Mouse (Mus musculus) layer of hippocampus, postnatal 14 days (tissue): ENCODE results near the gene Pih1d2. TPM values are rescaled to one million over a fixed set of nuclear protein-coding genes. Genes with fewer than 3 reads are reported as not detected.

Source experiments
- DNase-seq, 2 experiments: peaks; one replicate each; pipeline ENCODE4 v3.0.0; 2021 to 2022; ENCODE audit warnings: low spot score in 2 of 2, mixed read lengths in 1 of 2
- long read RNA-seq, 2 experiments: library from polyadenylated mRNA; stranded (forward); transcript quantifications; one replicate each; pipeline ENCODE4 v2.0.0; 2021
- total RNA-seq, 2 experiments: library from RNA; stranded (reverse); gene quantifications; 2 replicates each; pipeline ENCODE4 v1.2.3; 2021

Pih1d2 gene
- 1 to 10 TPM; 2.7 to 3.6 TPM for total RNA-seq
- long read RNA-seq, experiment 1 = 0 reads
- long read RNA-seq, experiment 2, partial matches to known transcripts = 0 of 3 reads
- long read RNA-seq, experiment 2, other reads (novel, unspliced or antisense) = 1 of 3 reads

- DNase-seq = peak; percentile 94 to 95
Observed at GRCm38 (mm10) chr9:50616766-50617603, at the start of gene Pih1d2, which contains the start of gene Nkapd1. Pih1d2 (plus strand) TSS chr9:50617321. Nkapd1 (minus strand) TSS chr9:50617464.

GRCm38 (mm10) chr9:50567372-50567771 lies 49.7 kb upstream of the Pih1d2 start:
- DNase-seq = no peak

DNA sequence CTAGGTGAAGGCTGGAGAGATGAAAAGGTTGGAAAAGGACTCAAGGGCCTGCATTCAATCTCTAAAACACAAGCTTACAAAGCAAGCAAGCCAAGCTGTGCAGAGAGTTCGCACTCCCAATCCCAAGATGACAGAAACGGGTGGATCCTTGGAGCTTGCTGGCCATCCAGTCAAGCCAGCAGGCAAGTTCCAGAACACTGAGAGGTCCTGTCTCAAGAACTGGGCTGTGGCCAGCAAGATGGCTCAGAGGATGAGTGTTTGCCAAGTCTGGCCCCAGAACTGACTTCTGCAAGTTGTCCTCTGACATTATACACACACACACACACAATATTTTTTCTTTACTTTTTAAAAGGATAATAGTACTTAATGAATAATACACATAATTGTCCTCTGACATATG lies 49.2 kb upstream of the Pih1d2 start:
- DNase-seq = no peak

DNA sequence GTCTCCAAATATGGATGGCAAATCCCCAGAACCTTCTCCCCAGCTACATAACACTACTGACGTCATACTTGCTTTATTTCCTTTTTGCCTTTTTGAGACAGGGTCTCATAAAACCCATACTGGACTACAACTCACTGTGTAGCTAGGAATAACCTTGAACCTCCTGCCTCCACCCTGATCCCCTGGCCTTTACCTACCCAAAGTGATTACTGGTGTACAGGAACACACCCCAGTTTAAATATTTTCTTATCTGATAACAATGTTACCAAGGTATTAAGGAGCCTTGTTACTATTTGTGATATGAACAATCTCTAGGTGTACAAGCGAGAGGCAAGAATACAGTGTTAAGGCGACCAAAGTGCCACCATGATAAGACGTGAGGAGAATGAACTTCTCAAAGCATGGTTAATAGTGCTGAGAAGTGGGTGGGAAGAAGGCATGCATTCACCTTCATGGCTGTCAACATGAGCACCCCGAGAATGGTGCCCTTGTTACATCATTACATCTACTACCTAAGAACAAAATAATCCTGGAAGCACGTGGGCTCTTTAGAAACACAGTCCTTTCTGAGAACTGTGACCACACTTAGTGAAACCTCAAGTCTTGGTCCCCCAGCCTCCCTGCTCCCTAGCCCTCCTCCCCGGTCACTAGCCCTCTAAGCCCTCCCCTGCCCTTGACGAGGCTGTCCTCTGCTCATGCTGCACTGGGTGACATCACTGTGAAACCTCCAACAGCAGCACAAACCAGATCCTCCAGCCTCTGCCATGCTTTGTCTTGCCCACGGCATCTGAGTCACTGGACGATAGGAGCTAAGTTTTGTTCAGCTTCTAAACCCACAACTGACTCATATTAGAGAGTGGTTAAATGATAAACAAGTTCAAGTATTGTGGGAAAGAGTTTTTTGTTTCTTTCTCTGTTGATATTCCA lies 47.3 kb upstream of the Pih1d2 start:
- DNase-seq = no peak

GRCm38 (mm10) chr9:50580370-50580769 lies 36.8 kb upstream of the Pih1d2 start:
- no peak for DNase-seq

- DNase-seq = no peak
Observed at GRCm38 (mm10) chr9:50585145-50585818, 31.8 kb upstream of the Pih1d2 start.

- DNase-seq = no peak
Observed at GRCm38 (mm10) chr9:50586955-50587354, 30.2 kb upstream of the Pih1d2 start.

DNA sequence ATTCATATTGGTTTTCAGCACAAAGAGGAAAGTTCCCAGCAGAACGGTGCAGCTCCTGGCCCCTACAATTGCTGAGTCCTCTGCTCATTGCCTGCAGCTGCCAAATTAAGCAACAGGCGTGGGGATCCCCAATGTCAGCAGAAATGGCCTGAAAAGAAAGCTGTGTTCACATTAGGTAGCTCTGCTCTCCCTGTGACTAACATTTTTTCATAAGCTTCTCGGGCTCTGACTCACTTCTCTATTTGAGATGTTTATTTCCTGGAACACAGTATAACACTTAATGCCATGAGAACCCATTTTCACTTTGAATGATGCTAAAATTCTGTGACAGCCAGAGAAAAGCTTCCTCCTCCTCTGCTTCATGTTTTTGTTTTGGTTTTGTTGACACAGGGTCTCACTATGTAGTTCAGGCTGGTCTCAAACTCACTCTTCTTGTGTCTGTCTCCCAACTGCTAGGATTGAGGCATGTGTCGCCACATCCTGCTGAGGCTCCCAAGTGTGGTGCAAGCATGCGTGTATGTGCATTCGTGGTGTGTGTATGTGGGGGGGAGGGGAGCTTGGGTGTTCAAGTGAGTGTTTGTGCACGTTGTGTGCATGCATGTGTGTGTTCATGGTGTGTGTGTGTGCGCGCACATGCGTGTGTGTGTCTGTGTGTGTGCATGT lies 26.1 kb upstream of the Pih1d2 start:
- no peak for DNase-seq

DNA sequence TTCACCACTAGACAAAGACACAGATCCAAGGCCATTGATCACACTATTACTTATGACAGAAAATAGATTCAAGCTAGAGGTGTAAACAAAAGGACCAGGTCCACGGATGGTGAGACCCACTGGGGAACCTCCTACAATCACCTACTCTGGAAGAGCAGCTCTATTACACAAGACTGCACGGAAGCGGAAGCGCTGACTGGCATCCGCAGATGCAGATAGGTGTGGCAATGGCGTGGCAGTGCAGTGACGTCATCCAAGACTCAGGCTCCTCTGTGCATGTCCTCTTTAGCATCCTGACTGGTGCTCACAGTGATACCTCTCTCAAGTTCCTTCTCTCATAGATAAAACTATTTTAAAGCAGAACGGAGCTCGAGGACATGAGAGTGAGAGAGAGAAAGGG lies 24.2 kb upstream of the Pih1d2 start:
- DNase-seq = no peak

DNA sequence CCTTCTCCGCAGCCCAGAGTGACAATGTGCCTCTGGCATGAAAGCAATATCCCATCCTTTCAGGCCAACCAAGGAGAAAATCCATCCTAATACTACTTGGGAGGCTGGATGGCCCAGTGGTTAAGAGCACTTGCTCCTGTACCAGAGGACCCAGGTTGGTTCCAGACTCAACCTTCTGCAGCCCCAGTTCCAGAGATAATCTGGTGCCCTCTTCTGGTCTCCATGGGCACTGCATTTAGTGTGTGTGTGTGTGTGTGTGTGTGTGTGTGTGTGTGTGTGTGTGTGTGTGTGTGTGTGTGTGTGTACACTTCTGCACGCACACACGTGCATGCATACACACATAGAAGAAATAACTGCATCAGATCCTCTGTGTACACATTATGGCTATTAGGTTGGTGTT lies 23.6 kb upstream of the Pih1d2 start:
- no peak for DNase-seq

- DNase-seq = no peak
Observed at GRCm38 (mm10) chr9:50594794-50595417, 22.2 kb upstream of the Pih1d2 start.

DNA sequence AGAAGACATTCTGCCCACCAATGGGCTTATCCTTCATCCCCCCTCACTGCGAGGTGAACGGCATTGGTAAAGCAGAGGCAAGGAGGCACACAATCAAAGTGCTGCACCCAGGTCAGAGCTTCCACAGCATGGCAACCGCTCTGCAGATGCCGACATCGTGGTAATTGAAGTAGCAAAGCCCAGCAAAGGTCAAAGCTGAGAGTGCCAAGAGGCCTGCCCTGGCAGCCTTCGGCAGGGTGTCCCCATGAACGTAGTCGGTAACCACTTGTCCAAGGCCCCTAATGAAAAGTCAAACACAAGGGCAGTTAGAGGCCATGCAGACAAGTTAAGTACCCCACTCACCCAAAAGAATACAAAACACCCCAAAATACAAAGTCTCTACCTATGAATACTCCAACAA lies 20.1 kb upstream of the Pih1d2 start:
- DNase-seq = no peak

DNA sequence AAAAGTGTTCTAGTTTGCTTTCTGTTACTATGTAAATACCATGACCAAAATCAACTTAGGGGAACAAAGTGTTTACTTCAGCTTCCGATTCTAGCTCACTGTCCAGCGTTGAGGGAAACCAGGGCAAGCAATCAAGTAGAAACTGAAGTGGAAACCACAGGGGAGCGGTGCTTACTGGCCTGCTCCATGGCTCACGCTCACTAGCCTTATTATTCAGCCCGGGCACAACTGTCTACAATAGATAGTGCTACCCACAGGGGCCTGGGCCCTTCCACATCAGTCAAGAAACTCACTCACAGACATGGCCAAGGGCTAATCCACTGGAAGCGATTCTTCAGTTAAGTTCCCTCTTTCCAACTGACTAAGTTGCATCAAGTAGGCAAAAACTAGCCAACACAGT lies 15.6 kb upstream of the Pih1d2 start:
- DNase-seq = no peak

DNA sequence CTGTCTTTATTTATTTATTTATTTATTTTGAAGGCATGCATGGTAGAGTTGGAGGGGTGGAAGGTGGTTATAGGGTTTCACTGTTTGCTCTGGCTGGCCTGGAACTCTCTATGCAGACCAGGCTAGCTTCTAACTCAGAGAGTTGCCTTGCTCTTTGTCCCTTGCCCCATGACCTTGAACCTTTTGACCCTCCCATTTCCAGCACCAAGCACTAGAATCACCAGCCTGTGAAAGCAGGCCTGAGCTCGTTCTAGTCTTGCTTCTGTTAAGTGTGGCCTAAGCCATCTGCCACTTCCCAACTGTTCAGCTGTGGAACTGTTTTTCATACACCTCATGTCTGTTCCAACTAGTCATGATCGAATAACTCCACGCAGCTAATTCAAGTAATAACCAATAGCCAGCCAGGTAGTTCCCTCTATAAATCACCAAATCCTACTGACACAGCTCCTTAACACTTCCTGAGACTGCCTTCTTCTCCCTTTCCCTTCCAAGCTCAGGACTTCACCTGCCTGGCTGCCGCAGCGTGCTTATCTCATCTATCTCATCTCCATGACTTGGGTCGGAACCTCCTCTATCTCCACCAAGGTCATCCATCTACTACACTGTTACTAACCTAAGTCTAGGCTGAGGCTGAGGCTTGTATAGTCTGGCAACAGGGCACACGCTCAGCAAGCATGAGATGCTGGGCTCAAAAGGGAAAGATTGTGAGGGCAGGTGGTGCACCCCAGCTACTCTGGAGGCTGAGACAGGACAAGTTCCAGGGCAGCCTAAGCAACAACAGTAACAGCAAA lies 14.9 kb upstream of the Pih1d2 start:
- DNase-seq = no peak

DNA sequence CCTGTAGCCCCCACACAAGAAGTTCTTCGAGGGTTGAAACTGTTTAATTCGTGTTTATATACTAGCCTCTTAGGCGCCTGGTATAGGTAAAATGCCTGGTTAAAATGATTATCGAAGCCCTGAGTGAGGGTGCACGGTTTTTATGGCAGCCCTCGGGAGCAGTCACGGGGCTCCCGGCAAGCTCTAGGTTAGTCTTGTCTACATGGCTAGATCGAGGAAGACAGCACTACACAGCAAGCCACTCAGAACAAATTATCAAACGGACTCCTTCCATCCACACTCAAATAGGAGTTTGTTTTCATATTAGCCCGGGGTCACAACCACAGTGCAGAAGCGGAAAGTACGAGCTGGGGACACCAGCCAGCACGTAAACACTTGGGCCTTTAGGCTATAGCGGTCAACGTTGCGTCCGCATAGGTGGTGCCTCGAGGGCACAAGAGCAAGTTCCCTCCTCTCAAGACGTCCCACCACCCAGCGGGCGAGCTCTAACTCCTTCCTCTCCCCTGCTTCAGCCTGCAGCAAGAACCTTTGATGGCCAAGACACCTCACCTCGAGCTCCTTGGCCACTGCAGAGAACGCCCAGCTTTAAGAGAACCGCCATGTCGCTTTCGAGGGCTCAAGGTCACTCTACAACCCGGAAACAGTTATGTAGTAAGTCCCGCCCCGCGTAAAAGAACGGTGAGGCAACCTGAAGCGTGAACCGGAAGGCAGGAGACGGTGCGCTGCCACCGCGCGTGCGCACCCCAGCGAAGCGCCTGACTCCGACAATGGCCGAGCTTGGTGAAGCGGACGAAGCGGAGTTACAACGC lies 13.7 kb upstream of the Pih1d2 start, which contains the start of the genes Sdhd and Timm8b:
TSS of gene Sdhd (minus strand) at position 624 of the 809 bp plus-strand sequence.
TSS of gene Timm8b (plus strand) at position 722 of the 809 bp plus-strand sequence.
- DNase-seq = peak; percentile 92 to 96

DNA sequence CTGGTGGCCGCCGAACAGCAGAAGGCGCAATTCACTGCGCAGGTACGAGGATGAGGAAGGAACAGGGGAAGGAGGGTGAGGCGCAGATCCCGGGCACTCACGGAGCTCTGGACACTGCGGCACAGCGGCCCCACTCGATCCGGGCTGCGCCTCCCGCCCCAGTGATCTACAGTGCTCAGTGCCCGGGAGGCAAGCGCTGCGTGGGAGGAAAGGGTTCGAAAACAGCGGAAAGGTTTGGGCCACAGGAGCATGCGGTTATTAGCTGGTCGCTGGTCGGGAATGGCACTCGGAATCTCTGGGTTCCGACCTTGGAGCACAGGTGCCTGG lies 13.2 kb upstream of the Pih1d2 start:
- DNase-seq = no peak

GRCm38 (mm10) chr9:50604338-50604737 lies 12.8 kb upstream of the Pih1d2 start:
- DNase-seq = no peak

GRCm38 (mm10) chr9:50612115-50612514 lies 5.0 kb upstream of the Pih1d2 start:
- no peak for DNase-seq
